Mouse (Mus musculus) gonadal fat pad, adult 2 months (tissue): Measurements from ENCODE around the gene 4930444G20Rik. TPM values are rescaled to one million over a fixed set of nuclear protein-coding genes. Genes with fewer than 3 reads are reported as not detected.
"Not testable (repeated sequence)": the region's sequence is repeated elsewhere in the genome, so short reads cannot be mapped to it uniquely, and the experiment has no call there.

ENCODE experiments used
- DNase-seq: peaks from one replicate; pipeline ENCODE4 v3.0.0-alpha.2; 2012; ENCODE audit warnings: low read depth
- polyA plus RNA-seq: library from polyadenylated mRNA; depleted of rRNA; stranded (reverse); fragments of >200 nt; gene quantifications from 2 replicates; pipeline ENCODE4 v1.2.3, GENCODE M21; 2012; rRNA removed

Gene 4930444G20Rik
- not detected in 2 replicates for polyA plus RNA-seq

- not testable (repeated sequence) for DNase-seq
These were observed at the start of gene 4930444G20Rik for GRCm38 (mm10) chr10:22067979-22068378. Gene 4930444G20Rik (minus strand): TSS chr10:22068079.

GRCm38 (mm10) chr10:22074531-22074930 is 6.7 kb upstream of the 4930444G20Rik start:
- no peak for DNase-seq

DNA sequence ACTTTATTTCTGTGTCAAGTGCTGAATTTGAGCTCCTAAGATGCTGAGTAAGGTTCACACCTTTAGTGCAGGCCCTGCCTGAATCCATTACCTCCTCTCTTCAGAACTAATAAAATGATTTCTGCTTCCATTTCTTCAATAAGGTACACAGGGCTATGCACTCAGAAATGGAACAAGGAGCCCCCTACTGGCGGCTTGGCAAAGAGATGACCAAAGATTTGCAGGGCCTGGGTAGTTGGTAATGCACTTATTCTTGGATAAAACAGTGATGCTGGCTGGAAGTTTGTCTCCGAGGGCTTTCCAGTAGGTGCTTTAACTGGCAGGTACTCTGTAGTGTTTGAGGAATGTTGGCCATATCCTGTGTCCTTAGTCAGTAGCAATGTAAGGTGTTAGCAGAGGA is 4.9 kb upstream of the 4930444G20Rik start:
- no peak for DNase-seq

DNA sequence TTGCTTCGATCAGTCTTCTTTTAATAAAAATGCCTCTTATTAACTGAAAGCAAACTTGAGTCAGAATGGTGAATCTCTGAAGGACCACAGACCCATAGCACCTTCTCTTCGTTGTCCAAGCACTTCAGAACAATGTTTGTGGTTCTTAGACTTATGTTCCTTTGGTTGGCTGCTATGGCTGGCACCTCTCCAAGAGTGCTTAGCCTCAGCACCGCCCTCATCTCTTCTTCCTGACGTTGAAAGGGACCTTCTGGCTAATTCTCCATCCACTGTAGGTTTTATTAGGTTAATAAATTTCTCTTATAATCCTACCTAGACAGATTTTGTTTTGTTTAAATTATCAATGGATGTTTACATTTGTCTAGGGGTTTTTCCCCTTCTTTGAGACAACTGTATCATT is 2.7 kb upstream of the 4930444G20Rik start:
- no peak for DNase-seq

DNA sequence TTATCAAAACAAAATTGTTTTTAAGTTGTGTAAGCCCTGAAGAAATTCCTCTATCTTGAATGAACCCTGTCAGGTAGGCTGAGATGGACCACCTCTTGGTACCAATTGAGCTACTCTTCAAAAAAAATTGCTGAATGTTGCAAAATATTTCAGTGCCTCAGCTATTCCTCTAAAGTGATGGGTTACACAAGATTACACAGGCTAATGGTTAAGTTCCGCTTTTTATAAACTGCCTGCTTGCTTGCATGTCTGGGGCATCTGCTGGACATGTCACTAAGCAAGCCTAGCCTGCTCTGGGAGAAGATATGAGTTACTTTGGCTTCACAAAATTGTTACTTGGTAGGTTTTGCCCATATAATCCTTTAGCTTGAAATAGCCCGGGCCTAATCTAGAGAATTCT is 2.3 kb upstream of the 4930444G20Rik start:
- no peak for DNase-seq

- DNase-seq, result no peak
These were observed 8.5 kb downstream of the 4930444G20Rik start for GRCm38 (mm10) chr10:22059415-22059814.

GRCm38 (mm10) chr10:22059026-22059325 is 8.9 kb downstream of the 4930444G20Rik start:
- no peak for DNase-seq

GRCm38 (mm10) chr10:22058218-22059025 is 9.5 kb downstream of the 4930444G20Rik start:
- DNase-seq, result peak; percentile 17

GRCm38 (mm10) chr10:22055308-22055707 is 12.6 kb downstream of the 4930444G20Rik start:
- no peak for DNase-seq

DNA sequence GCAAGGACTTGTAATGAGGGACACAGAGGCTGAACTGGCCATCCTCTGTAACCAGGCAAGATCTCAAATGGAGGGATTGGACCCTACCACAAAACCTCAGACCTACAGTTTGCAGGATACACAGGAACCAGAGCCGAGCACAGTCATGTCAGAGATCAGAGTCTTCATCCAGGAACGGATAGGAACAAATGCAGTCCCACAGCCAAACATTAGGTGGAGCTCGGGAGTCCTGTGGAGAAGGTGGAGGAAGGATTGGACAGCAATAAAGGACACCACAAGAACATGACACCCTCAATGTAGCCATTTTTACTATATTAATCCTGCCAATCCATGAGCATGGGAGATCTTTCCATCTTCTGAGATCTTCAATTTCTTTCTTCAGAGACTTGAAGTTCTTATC is 31.6 kb downstream of the 4930444G20Rik start:
- DNase-seq, result not testable (repeated sequence)

DNA sequence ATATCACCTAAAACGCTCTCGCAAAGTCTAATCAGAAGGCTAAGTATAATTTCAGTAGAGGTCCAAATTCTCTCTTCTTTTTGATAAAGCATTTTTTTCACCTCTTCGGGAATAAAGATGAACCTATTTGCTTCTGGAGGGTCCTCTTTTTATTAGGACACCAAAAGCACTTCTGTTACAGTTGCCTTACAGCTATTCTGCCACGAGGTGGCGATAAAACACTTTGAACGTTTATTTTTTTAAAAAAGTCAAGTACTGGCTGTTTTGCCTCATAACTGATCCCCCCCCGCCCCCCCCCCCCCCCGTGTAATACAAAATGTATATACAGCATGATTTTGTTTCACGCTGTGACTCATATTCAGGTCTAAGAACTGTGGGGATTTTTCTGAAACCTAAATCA is 33.6 kb downstream of the 4930444G20Rik start:
- DNase-seq, result no peak

DNA sequence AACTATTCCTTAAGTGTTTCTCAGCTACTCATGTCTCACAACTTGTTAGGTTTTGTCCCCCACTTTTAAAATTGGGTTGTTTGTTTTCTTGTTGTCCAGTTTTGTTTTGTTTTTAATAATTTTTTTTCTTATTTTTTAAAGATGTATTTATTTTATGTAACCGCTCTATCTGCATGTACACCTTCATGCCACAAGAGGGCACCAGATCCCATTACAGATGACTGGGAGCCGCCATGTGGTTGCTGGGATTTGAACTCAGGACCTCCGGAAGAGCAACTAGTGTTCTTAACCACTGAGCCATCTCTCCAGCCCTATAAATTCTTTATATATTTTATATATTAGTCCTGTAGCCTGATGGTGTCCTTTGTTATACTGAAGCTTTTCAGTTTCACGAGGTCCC is 49.3 kb downstream of the 4930444G20Rik start:
- no peak for DNase-seq

GRCm38 (mm10) chr10:22017469-22018159 is 50.3 kb downstream of the 4930444G20Rik start:
- DNase-seq, result no peak

Other genes starting within 250 kb of the 4930444G20Rik start
- gene Sgk1, start 185.9 kb downstream of the 4930444G20Rik start, polyA plus RNA-seq, result 32.1 and 44.5 TPM in 2 replicates
- gene E030030I06Rik, start 81.2 kb upstream of the 4930444G20Rik start, polyA plus RNA-seq, result 1.9 and 2.2 TPM in 2 replicates
- 0.58 and 0.72 TPM in 2 replicates for gene Raet1e, start 90.5 kb upstream of the 4930444G20Rik start, polyA plus RNA-seq
- 0.46 and 0.76 TPM in 2 replicates for gene H60b, start 90.5 kb upstream of the 4930444G20Rik start, polyA plus RNA-seq